Mouse (Mus musculus) MEL (cell line): ENCODE measurements around the gene Msx3.

Experiments used
- CTCF ChIP-seq, 3 experiments: IDR thresholded peaks in 2 of 3; conservative IDR thresholded peaks in 1 of 3; 2 replicates each; pipeline ENCODE4 v1.5.1; 2011 to 2012; ENCODE audit warnings: low read length in 3 of 3, low read depth in 2 of 3, mild to moderate bottlenecking in 2 of 3, improper control_type of control experiment in 1 of 3, inconsistent platforms in 1 of 3, mixed read lengths in 1 of 3, moderate library complexity in 1 of 3; ENCODE audit not compliant: control insufficient read depth in 1 of 3, insufficient read depth in 1 of 3, poor library complexity in 1 of 3, severe bottlenecking in 1 of 3
- EP300 ChIP-seq, 2 experiments: IDR thresholded peaks; 2 replicates each; pipeline ENCODE4 v1.6.1; 2011; ENCODE audit warnings: improper control_type of control experiment in 2 of 2, low read length in 2 of 2, low read depth in 1 of 2, mild to moderate bottlenecking in 1 of 2
- GATA1 ChIP-seq: IDR thresholded peaks from 2 replicates; pipeline ENCODE4 v1.6.1; 2011; ENCODE audit warnings: low read depth, low read length, improper control_type of control experiment
- KAT2A ChIP-seq: conservative IDR thresholded peaks from 2 replicates; pipeline ENCODE4 v1.6.1; 2012; ENCODE audit warnings: low read depth, low read length, improper control_type of control experiment, inconsistent platforms
- MEF2A ChIP-seq: IDR thresholded peaks from 2 replicates; pipeline ENCODE4 v1.6.1; 2014; ENCODE audit warnings: low read depth, mild to moderate bottlenecking, inconsistent platforms, low read length, improper control_type of control experiment; ENCODE audit not compliant: poor library complexity, insufficient replicate concordance, severe bottlenecking; ENCODE audit errors: extremely low read depth
- POLR2A ChIP-seq, 2 experiments: IDR thresholded peaks; 2 replicates each; pipeline ENCODE4 v1.6.1; 2011 to 2012; ENCODE audit warnings: low read length in 2 of 2, mild to moderate bottlenecking in 2 of 2, control low read depth in 1 of 2, improper control_type of control experiment in 1 of 2, low read depth in 1 of 2, moderate library complexity in 1 of 2; ENCODE audit not compliant: control insufficient read depth in 1 of 2, insufficient read depth in 1 of 2, poor library complexity in 1 of 2
- SMC3 ChIP-seq: IDR thresholded peaks from 2 replicates; pipeline ENCODE4 v1.6.1; 2011; ENCODE audit warnings: low read depth, low read length, improper control_type of control experiment
- USF1 ChIP-seq: IDR thresholded peaks from 2 replicates; pipeline ENCODE4 v1.6.1; 2014; ENCODE audit warnings: low read depth, mild to moderate bottlenecking, inconsistent platforms, low read length, improper control_type of control experiment, moderate library complexity

DNA sequence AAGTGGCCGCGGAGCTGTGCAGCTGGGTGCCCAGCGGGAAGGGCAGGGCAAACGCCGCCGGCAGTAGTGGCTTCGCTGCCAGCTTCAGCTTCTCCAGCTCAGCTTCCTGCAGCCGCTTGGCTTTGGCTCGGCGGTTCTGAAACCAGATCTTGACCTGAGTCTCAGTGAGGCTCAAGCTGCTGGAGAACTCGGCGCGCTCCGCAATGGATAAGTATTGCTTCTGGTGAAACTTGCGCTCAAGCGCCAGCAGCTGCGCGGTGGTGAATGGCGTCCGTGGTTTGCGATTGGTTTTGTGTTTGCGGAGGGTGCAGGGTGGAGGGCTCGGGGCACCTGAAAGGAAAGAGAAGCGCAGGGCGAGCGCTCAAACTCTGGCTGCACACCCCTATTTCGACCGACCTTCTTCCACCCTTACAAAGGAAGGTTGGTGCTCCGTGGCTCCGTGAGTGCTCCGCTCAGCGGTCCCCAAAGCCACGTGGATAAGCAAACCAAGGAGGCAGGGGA, 1.0 kb downstream of the Msx3 start:
- TF ChIP-seq KAT2A, result no peak
- TF ChIP-seq USF1, result no peak
- TF ChIP-seq POLR2A (IDR thresholded peaks at IDR 0.05; ENCODE audit: control insufficient read depth in 1 of 2, insufficient read depth in 1 of 2, low read depth in 1 of 2, low read length in 2 of 2, poor library complexity in 1 of 2), result no peak
- no peak for TF ChIP-seq CTCF (IDR thresholded peaks at IDR 0.05 in 2 of 3, conservative IDR thresholded peaks at IDR 0.05 in 1 of 3; ENCODE audit: control insufficient read depth in 1 of 3, insufficient read depth in 1 of 3, low read depth in 2 of 3, low read length in 3 of 3, poor library complexity in 1 of 3, severe bottlenecking in 1 of 3)
- no peak for TF ChIP-seq EP300 (IDR thresholded peaks at IDR 0.05; ENCODE audit: low read depth in 1 of 2, low read length in 2 of 2)
- no peak for TF ChIP-seq GATA1
- TF ChIP-seq MEF2A, result no peak
- TF ChIP-seq SMC3, result no peak
